Mouse (Mus musculus) heart, postnatal 0 days (tissue): ENCODE measurements around the gene Nsd2.

Experiments used
- CTCF ChIP-seq: IDR thresholded peaks from 2 replicates; pipeline ENCODE4 v1.5.1; 2016; ENCODE audit warnings: antibody characterized with exemption, control low read depth, low read depth
- EP300 ChIP-seq: IDR thresholded peaks from 2 replicates; pipeline ENCODE4 v1.6.1; 2016; ENCODE audit warnings: antibody characterized with exemption, low read depth

- TF ChIP-seq CTCF (no peak), EP300 (no peak)
Observed at GRCm38 (mm10) chr5:33842549-33842948, 22.0 kb downstream of the Nsd2 start.
